Mouse (Mus musculus): ENCODE measurements at regions not wholly inside any gene's neighbourhood (a gene's known extent, or its start where the extent isn't known, plus 50 kb on each side); places are given as distances from the start of the nearest gene placed in this dataset.

DNA sequence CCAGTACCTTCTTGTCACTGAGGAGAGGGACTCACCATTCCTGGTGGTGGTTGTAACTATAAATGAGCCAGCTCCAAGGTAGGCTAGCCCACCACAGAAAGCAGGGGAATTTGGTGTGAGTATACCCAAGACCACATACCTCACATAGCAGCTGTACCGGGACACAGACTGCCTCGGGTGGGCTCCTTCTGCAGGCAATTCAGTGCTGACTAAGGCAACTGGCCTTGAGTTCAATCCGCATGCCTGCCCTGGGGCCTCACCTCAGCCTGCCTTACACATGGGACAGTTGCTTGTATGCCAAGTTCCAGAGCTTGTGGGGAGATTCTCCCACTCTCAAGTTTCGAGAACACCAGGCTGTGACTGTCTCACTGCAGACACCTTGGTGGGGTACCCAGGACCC lies 153.6 kb downstream of the Gm26897 start:
- TF ChIP-seq CTCF (IDR thresholded peaks at IDR 0.05; ENCODE audit: low read depth) (no peak), EP300 (optimal IDR thresholded peaks at IDR 0.05) (no peak)

Data from stomach, postnatal 0 days (tissue).